Comparison of ENCODE assay signal across 1 mouse cellular context in the genomic region with DNA sequence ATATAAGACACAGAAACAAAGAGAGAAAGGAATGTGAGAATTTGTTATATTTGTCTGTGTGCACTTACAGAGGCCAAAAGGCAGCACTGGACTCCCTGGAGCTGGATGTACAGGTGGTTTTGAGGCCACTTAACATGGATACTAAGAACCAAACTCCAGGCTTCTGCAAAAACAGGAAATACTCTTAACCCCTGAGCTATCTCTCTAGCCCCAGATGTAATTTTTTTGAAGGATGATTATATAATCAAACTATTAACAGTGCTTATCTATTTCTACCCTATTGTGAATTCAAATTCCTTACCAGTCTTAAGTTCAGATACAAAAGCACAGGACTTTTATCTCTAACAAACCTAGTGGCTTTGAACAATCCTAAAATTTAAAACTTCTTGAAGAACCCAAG.
TF ChIP-seq lines count a peak whose summit lies in the region.

No protein-coding gene starts in this region.

TF ChIP-seq in MEL, 35 proteins besides CTCF, POLR2A, EP300 and RAD21 (continued from another document):
- no peak for TF ChIP-seq HCFC1 (IDR thresholded peaks at IDR 0.05; ENCODE audit: low read depth, low read length)
- TF ChIP-seq ZMIZ1 (IDR thresholded peaks at IDR 0.05; ENCODE audit: low read depth, low read length) = no peak
- no peak; the same call in 1 of the 2 replicates for TF ChIP-seq KAT2A (conservative IDR thresholded peaks at IDR 0.05; ENCODE audit: low read depth, low read length)
- no peak for TF ChIP-seq CHD1 (IDR thresholded peaks at IDR 0.05; ENCODE audit: low read depth, low read length)
- no peak for TF ChIP-seq USF2 (IDR thresholded peaks at IDR 0.05; ENCODE audit: borderline replicate concordance in 1 of 2, insufficient read depth in 1 of 2, low read depth in 1 of 2, low read length in 2 of 2)
- 0 out of 2 replicates have a peak, but pooled peaks have one; percentile 0 for TF ChIP-seq ZC3H11A (IDR thresholded peaks at IDR 0.05; ENCODE audit: low read depth, low read length)
- TF ChIP-seq ZNF384 (IDR thresholded peaks at IDR 0.05; ENCODE audit: low read depth, low read length) = peak; percentile 95
- peak; percentile 88 for TF ChIP-seq TAL1 (IDR thresholded peaks at IDR 0.05; ENCODE audit: low read length)
- TF ChIP-seq RCOR1 (IDR thresholded peaks at IDR 0.05; ENCODE audit: low read depth, low read length) = peak; percentile 98
- no peak for TF ChIP-seq MXI1 (IDR thresholded peaks at IDR 0.05; ENCODE audit: low read depth, low read length)
- no peak for TF ChIP-seq E2F4 (IDR thresholded peaks at IDR 0.05; ENCODE audit: borderline replicate concordance, low read depth, low read length)
- TF ChIP-seq USF1 (IDR thresholded peaks at IDR 0.05; ENCODE audit: low read depth, low read length) = no peak
- peak; percentile 92 for TF ChIP-seq ETS1 (IDR thresholded peaks at IDR 0.05; ENCODE audit: low read depth, low read length)
- TF ChIP-seq SIN3A (IDR thresholded peaks at IDR 0.05; ENCODE audit: low read length) = peak; percentile 78
- no peak for TF ChIP-seq POLR2AphosphoS2 (IDR thresholded peaks at IDR 0.05; ENCODE audit: low read length)
